Mouse (Mus musculus) B cell, adult 2 months (primary cell): ENCODE data around the gene Tmem150c.

Experiments
- DNase-seq, 2 experiments: peaks; one replicate each; pipeline ENCODE4 v3.0.0; 2022

The Tmem150c gene

GRCm38 (mm10) chr5:100159638-100159973 lies at the start of gene Tmem150c:
Gene Tmem150c (minus strand): TSS chr5:100159808.
- DNase-seq: peak in 1 of 2 experiments; percentile 7

GRCm38 (mm10) chr5:100209093-100209492 lies 49.5 kb upstream of the Tmem150c start:
- no peak for DNase-seq

- DNase-seq: no peak
These were observed 47.1 kb upstream of the Tmem150c start for GRCm38 (mm10) chr5:100206675-100207074.

GRCm38 (mm10) chr5:100205519-100206189 lies 46.0 kb upstream of the Tmem150c start:
- no peak for DNase-seq

GRCm38 (mm10) chr5:100200805-100201204 lies 41.2 kb upstream of the Tmem150c start:
- no peak for DNase-seq

DNA sequence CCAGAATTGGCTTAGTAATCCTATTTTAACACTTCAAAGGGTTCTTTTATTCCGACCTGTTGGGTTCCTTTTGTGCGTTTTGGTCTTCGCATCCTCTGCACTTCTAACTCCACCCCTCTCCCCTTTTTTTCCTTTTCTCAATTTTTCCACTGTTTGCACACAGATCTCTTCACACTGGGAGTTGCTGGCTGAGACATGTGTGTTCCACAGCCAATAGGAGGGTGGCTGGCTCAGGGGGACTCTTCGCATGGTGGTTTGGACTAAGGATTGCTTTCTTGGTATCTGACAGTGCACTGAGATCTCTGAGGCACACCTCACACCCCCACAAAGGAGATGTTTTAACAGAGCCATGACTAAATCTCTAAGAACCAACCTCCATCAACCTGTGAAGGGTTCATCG lies 40.7 kb upstream of the Tmem150c start:
- no peak for DNase-seq

GRCm38 (mm10) chr5:100199092-100199853 lies 39.7 kb upstream of the Tmem150c start:
- no peak for DNase-seq

DNA sequence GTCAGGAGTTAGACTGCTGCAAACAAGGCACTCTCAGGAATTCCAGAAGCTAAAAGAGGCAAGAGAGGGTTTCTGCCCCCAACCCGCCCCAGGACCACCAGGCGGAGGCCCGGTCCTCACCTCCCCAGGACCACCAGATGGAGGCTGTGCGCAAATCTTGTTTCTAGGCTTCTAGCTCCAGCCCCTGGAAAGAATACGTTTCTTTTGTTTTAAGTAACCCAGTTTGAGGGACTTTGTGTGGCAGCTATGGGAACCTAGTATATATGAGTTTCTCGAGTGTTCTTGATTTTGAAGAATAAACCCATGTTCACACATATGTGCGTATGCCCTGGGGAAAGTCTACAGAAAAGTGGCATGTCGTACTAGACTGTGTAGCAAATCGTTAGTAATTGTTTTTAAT lies 37.9 kb upstream of the Tmem150c start:
- DNase-seq: no peak

- DNase-seq: no peak
These were observed 37.3 kb upstream of the Tmem150c start for GRCm38 (mm10) chr5:100196854-100197431.

- DNase-seq: no peak
These were observed 36.8 kb upstream of the Tmem150c start for GRCm38 (mm10) chr5:100196397-100196796.

DNA sequence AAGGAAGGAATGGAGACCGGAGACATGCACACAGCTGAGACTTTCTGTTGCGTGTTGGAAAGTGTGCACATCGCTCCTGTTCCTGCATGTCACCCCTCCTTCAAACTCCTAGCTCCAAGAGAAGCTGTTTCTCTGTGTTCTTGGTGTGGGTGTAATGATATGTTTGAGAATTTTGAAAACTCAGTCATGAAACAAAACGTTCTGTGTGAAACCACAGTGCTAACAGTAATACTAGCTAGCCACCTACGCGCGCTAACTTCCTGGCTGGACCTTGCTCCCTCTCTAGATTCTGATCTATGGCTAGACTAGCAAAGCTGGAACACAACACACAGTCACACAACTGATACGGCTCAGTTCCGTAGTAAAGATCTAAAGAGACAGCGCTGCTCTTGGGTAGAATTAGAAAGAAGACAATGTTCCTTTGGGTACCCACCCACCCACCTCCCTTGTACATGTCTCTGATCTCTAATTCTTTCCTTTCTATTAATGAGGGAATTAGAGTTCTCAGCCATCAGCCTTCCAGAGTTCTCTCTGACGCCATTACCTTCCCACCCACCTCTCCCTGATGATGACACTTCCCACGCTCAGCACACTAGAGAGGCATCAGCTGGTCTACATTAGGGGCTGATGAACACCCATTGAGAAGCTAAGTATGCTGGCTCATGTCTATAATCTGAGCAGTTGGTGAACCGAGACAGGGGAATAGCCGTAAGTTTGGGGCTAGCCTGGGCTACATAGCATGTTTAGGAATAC lies 32.0 kb upstream of the Tmem150c start:
- DNase-seq: no peak

GRCm38 (mm10) chr5:100187035-100187901 lies 27.7 kb upstream of the Tmem150c start:
- DNase-seq: no peak

DNA sequence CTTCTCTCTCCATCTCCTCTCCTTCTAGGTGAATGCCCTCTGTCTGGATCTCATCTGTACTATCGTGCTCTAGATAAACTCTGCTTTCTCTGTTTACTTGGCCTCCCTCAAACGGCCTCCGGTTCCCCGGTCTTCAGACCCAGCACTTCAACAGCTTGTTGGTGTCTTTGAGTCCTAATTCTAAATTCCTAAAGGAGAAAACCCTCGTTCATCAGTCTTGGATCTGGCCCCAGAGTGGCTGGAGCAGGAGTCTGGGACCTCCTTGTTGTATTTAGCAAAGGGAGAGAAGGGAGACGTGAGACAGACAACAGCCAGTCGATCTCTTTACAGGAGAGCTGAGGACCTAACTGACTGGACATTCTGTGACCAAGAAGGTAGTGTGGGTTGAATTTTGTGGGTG lies 27.0 kb upstream of the Tmem150c start:
- no peak for DNase-seq

GRCm38 (mm10) chr5:100185895-100186294 lies 26.3 kb upstream of the Tmem150c start:
- no peak for DNase-seq

DNA sequence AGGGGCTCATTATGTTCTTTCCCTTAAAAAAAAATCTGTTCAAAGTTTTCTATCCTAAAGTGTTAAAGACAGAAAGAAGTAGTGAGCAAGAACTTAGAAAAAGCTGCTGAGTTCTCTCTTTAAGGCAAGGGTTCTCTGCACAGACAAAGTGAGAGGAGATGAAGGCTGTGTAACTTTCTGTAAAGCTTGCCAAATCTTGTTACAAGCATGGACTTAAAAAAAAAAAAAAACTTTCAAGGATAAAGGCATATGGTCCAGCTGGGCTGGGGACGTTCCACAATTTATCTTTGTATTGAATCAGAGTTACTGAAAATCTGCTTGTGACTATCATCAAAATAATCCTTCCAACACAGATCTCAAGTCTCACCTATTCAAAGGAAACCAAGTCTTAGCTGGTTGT lies 21.4 kb upstream of the Tmem150c start:
- no peak for DNase-seq

- DNase-seq: no peak
These were observed 19.2 kb upstream of the Tmem150c start for GRCm38 (mm10) chr5:100178781-100179165.

GRCm38 (mm10) chr5:100178122-100178780 lies 18.6 kb upstream of the Tmem150c start:
- DNase-seq: no peak

- DNase-seq: no peak
These were observed 17.9 kb upstream of the Tmem150c start for GRCm38 (mm10) chr5:100177547-100177946.

GRCm38 (mm10) chr5:100176096-100176495 lies 16.5 kb upstream of the Tmem150c start:
- DNase-seq: no peak

GRCm38 (mm10) chr5:100175582-100175981 lies 16.0 kb upstream of the Tmem150c start:
- DNase-seq: no peak

DNA sequence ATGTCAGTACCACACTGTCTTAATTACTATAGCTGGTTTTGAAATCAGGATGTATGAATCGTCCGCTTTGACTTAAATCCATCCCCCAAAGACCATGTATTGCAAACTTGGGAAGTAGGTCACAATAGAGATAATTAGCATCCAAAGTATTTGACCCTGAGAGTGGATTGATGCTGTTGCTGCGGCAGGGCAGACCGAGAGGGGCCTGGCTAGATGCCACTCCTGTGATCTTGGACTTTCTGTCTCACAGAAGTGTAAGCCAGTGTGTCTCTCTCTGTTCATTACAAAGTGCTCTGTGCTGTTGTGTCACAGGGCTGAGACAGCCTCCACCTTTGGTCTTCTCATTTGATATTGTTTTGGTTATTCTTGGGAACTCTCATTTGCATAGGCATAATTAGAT lies 12.5 kb upstream of the Tmem150c start:
- DNase-seq: no peak
